Mouse (Mus musculus): ENCODE results near the gene Gys2. TPM values are rescaled to one million over a fixed set of nuclear protein-coding genes. Genes with fewer than 3 reads are reported as not detected.

Gene Gys2
- polyA plus RNA-seq, 1 experiment from 2014 or later: 34.4 TPM

- no peaks in the 10 kb centered on the region for H3K9me3 ChIP-seq (replicated peaks)
- no peak overlapping the region for H3K9ac ChIP-seq
- H3K4me3 ChIP-seq: no peak overlapping the region
- H3K4me1 ChIP-seq: no peaks in the 10 kb centered on the region
- H3K27ac ChIP-seq: no peak overlapping the region
- H3K27me3 ChIP-seq (replicated peaks): no peaks in the 10 kb centered on the region
- 57% methylated on average over 2 of the region's 2 CpGs for WGBS (ENCODE audit: insufficient replicate concordance)
- no peak overlapping the region for H3K4me2 ChIP-seq
- ATAC-seq: no peak
- H3K36me3 ChIP-seq: no peaks in the 10 kb centered on the region; the same call in 1 of the 2 replicates
Measured at GRCm38 (mm10) chr6:142453311-142453710, 19.6 kb downstream of the Gys2 start.

- Histone ChIP-seq H3K4me1 (no peaks in the 10 kb centered on the region), H3K9me3 (replicated peaks) (no peaks in the 10 kb centered on the region), H3K36me3 (no peaks in the 10 kb centered on the region; the same call in 1 of the 2 replicates), H3K27me3 (replicated peaks) (no peaks in the 10 kb centered on the region), H3K9ac (no peak overlapping the region), H3K4me2 (no peak overlapping the region), H3K4me3 (no peak overlapping the region), H3K27ac (no peak overlapping the region)
- no peak for ATAC-seq
- WGBS (ENCODE audit: insufficient replicate concordance): 71% methylated on average over 12 of the region's 12 CpGs
Measured at GRCm38 (mm10) chr6:142451381-142451780, 21.5 kb downstream of the Gys2 start.

- no peak for ATAC-seq
- no peak overlapping the region for H3K4me3 ChIP-seq
Measured at GRCm38 (mm10) chr6:142429072-142429471, 43.8 kb downstream of the Gys2 start.

GRCm38 (mm10) chr6:142424976-142425375 is 47.9 kb downstream of the Gys2 start:
- H3K4me1 ChIP-seq: no peaks in the 10 kb centered on the region
- H3K9me3 ChIP-seq (replicated peaks): no peaks in the 10 kb centered on the region
- H3K4me3 ChIP-seq: no peak overlapping the region
- H3K9ac ChIP-seq: no peak overlapping the region
- no peak overlapping the region for H3K27ac ChIP-seq
- ATAC-seq: no peak
- 57% methylated on average over 7 of the region's 7 CpGs for WGBS (ENCODE audit: insufficient replicate concordance)
- H3K36me3 ChIP-seq: no peaks in the 10 kb centered on the region
- H3K4me2 ChIP-seq: no peak overlapping the region
- no peaks in the 10 kb centered on the region for H3K27me3 ChIP-seq (replicated peaks)

More at GRCm38 (mm10) chr6:142429072-142429471, 43.8 kb downstream of the Gys2 start:
- Histone ChIP-seq H3K27ac (no peak overlapping the region), H3K36me3 (no peaks in the 10 kb centered on the region), H3K9me3 (replicated peaks) (no peaks in the 10 kb centered on the region), H3K4me1 (no peaks in the 10 kb centered on the region), H3K27me3 (replicated peaks) (no peaks in the 10 kb centered on the region), H3K9ac (no peak overlapping the region), H3K4me2 (no peak overlapping the region)

GRCm38 (mm10) chr6:142414597-142414996 is 58.3 kb downstream of the Gys2 start:
- H3K9ac ChIP-seq: no peak overlapping the region
- no peak overlapping the region for H3K27ac ChIP-seq
- 7% methylated on average over 24 of the region's 24 CpGs for WGBS (ENCODE audit: insufficient replicate concordance)
- H3K36me3 ChIP-seq: no peaks in the 10 kb centered on the region
- peak overlapping the region; percentile 22 for H3K4me3 ChIP-seq
- ATAC-seq: no peak
- no peaks in the 10 kb centered on the region for H3K9me3 ChIP-seq (replicated peaks)
- H3K4me2 ChIP-seq: peak overlapping the region; percentile 44
- H3K4me1 ChIP-seq: no peaks in the 10 kb centered on the region
- peaks cover 43% of the 10 kb centered on the region for H3K27me3 ChIP-seq (replicated peaks)

GRCm38 (mm10) chr6:142413845-142414244 is 59.1 kb downstream of the Gys2 start:
- Histone ChIP-seq H3K4me2 (no peak overlapping the region), H3K36me3 (no peaks in the 10 kb centered on the region), H3K4me1 (no peaks in the 10 kb centered on the region), H3K9me3 (replicated peaks) (no peaks in the 10 kb centered on the region), H3K4me3 (no peak overlapping the region), H3K9ac (no peak overlapping the region), H3K27ac (no peak overlapping the region), H3K27me3 (replicated peaks) (peaks cover 43% of the 10 kb centered on the region)
- no peak for ATAC-seq
- 15% methylated on average over 12 of the region's 12 CpGs for WGBS (ENCODE audit: insufficient replicate concordance)

GRCm38 (mm10) chr6:142412906-142413491 is 59.9 kb downstream of the Gys2 start, which contains the start of gene Spx:
TSS of gene Spx (plus strand) at chr6:142413441.
- Histone ChIP-seq H3K27ac (no peak within 1 kb of the TSS), H3K4me3 (no peak within 1 kb of the TSS), H3K9ac (no peak within 1 kb of the TSS), H3K27me3 (replicated peaks) (peaks cover 43% of the 10 kb centered on the region), H3K4me1 (no peaks in the 10 kb centered on the region), H3K9me3 (replicated peaks) (no peaks in the 10 kb centered on the region), H3K36me3 (no peaks in the 10 kb centered on the region), H3K4me2 (peak within 1 kb of the TSS; percentile 44)
- no peak for ATAC-seq
- WGBS (ENCODE audit: insufficient replicate concordance): 66% methylated on average over 11 of the region's 11 CpGs

- H3K4me3 ChIP-seq: no peak overlapping the region
- no peaks in the 10 kb centered on the region for H3K36me3 ChIP-seq
- no peaks in the 10 kb centered on the region for H3K9me3 ChIP-seq (replicated peaks)
- H3K9ac ChIP-seq: no peak overlapping the region
- no peak for ATAC-seq
- peaks cover 43% of the 10 kb centered on the region for H3K27me3 ChIP-seq (replicated peaks)
- H3K4me2 ChIP-seq: no peak overlapping the region
- WGBS (ENCODE audit: insufficient replicate concordance): 34% methylated on average over 1 of the region's 1 CpGs
- H3K4me1 ChIP-seq: no peaks in the 10 kb centered on the region
- no peak overlapping the region for H3K27ac ChIP-seq
Measured at GRCm38 (mm10) chr6:142411140-142411539, 61.8 kb downstream of the Gys2 start.

GRCm38 (mm10) chr6:142395756-142396155 is 77.2 kb downstream of the Gys2 start:
- 84% methylated on average over 6 of the region's 6 CpGs for WGBS (ENCODE audit: insufficient replicate concordance)
- no peak for ATAC-seq

GRCm38 (mm10) chr6:142394669-142395068 is 78.2 kb downstream of the Gys2 start:
- Histone ChIP-seq H3K27ac (no peak overlapping the region), H3K9ac (no peak overlapping the region), H3K4me2 (no peak overlapping the region), H3K9me3 (replicated peaks) (no peaks in the 10 kb centered on the region), H3K36me3 (peaks cover 50% of the 10 kb centered on the region), H3K4me1 (peaks cover 13% of the 10 kb centered on the region), H3K4me3 (no peak overlapping the region), H3K27me3 (replicated peaks) (no peaks in the 10 kb centered on the region)
- WGBS (ENCODE audit: insufficient replicate concordance): 65% methylated on average over 5 of the region's 5 CpGs
- peak; percentile 46; the same call in 1 of the 2 replicates for ATAC-seq

More at GRCm38 (mm10) chr6:142395756-142396155, 77.2 kb downstream of the Gys2 start:
- H3K27me3 ChIP-seq (replicated peaks): no peaks in the 10 kb centered on the region
- no peak overlapping the region for H3K4me3 ChIP-seq
- no peak overlapping the region for H3K4me2 ChIP-seq
- H3K27ac ChIP-seq: no peak overlapping the region
- peaks cover 13% of the 10 kb centered on the region for H3K4me1 ChIP-seq
- peaks cover 55% of the 10 kb centered on the region for H3K36me3 ChIP-seq
- no peak overlapping the region for H3K9ac ChIP-seq
- H3K9me3 ChIP-seq (replicated peaks): no peaks in the 10 kb centered on the region

GRCm38 (mm10) chr6:142392312-142392711 is 80.6 kb downstream of the Gys2 start:
- ATAC-seq: no peak
- H3K4me1 ChIP-seq: peaks cover 31% of the 10 kb centered on the region
- 45% methylated on average over 5 of the region's 5 CpGs for WGBS (ENCODE audit: insufficient replicate concordance)
- no peaks in the 10 kb centered on the region for H3K27me3 ChIP-seq (replicated peaks)
- H3K9ac ChIP-seq: no peak overlapping the region
- no peak overlapping the region for H3K4me2 ChIP-seq
- peaks cover 56% of the 10 kb centered on the region for H3K36me3 ChIP-seq
- H3K4me3 ChIP-seq: no peak overlapping the region
- H3K9me3 ChIP-seq (replicated peaks): no peaks in the 10 kb centered on the region
- no peak overlapping the region for H3K27ac ChIP-seq

- H3K4me1 ChIP-seq: peaks cover 40% of the 10 kb centered on the region
Measured at GRCm38 (mm10) chr6:142389101-142389500, 83.8 kb downstream of the Gys2 start.

More at GRCm38 (mm10) chr6:142389101-142389500, 83.8 kb downstream of the Gys2 start:
- ATAC-seq: no peak
- H3K27me3 ChIP-seq (replicated peaks): no peaks in the 10 kb centered on the region
- 38% methylated on average over 2 of the region's 2 CpGs for WGBS (ENCODE audit: insufficient replicate concordance)
- no peak overlapping the region for H3K9ac ChIP-seq
- H3K9me3 ChIP-seq (replicated peaks): no peaks in the 10 kb centered on the region
- H3K4me2 ChIP-seq: 0 out of 2 replicates have a peak overlapping the region, but pooled peaks have one; percentile 87
- no peak overlapping the region for H3K4me3 ChIP-seq
- peaks cover 35% of the 10 kb centered on the region for H3K36me3 ChIP-seq
- H3K27ac ChIP-seq: no peak overlapping the region
